Mouse (Mus musculus) erythroblast, embryonic 14.5 days (primary cell): ENCODE results near the gene Pcx. TPM values are rescaled to one million over a fixed set of nuclear protein-coding genes. Genes with fewer than 3 reads are reported as not detected.

Experiments
- H3K27me3 ChIP-seq: 2 replicates; pipeline ENCODE4 v1.6.1; 2012; ENCODE audit warnings: inconsistent platforms; ENCODE audit not compliant: control insufficient read depth
- H3K36me3 ChIP-seq: 2 replicates; pipeline ENCODE4 v1.6.1; 2012; ENCODE audit warnings: mild to moderate bottlenecking, inconsistent platforms; ENCODE audit not compliant: control insufficient read depth
- H3K4me1 ChIP-seq: 2 replicates; pipeline ENCODE4 v1.6.1; 2012; ENCODE audit warnings: inconsistent platforms; ENCODE audit not compliant: control insufficient read depth
- H3K4me3 ChIP-seq: replicated peaks from 2 replicates; pipeline ENCODE3; 2012; ENCODE audit warnings: moderate library complexity, mild to moderate bottlenecking, inconsistent platforms
- H3K9me3 ChIP-seq: 2 replicates; pipeline ENCODE4 v1.6.1; 2012; ENCODE audit warnings: low read length, inconsistent platforms, mixed read lengths; ENCODE audit not compliant: control insufficient read depth
- GATA1 ChIP-seq: IDR thresholded peaks from 2 replicates; pipeline ENCODE4 v1.6.1; 2012; ENCODE audit warnings: low read length, inconsistent platforms, mixed read lengths
- TAL1 ChIP-seq: IDR thresholded peaks from 3 replicates; pipeline ENCODE4 v1.6.1; 2012; ENCODE audit warnings: low read length, inconsistent platforms, mixed read lengths
- polyA plus RNA-seq: library from polyadenylated mRNA; stranded (reverse); fragments of >175 nt; gene quantifications from 2 replicates; pipeline ENCODE4 v1.2.3, GENCODE M21; 2012

Gene Pcx
- polyA plus RNA-seq, 1 experiment, result 18.7 TPM

DNA sequence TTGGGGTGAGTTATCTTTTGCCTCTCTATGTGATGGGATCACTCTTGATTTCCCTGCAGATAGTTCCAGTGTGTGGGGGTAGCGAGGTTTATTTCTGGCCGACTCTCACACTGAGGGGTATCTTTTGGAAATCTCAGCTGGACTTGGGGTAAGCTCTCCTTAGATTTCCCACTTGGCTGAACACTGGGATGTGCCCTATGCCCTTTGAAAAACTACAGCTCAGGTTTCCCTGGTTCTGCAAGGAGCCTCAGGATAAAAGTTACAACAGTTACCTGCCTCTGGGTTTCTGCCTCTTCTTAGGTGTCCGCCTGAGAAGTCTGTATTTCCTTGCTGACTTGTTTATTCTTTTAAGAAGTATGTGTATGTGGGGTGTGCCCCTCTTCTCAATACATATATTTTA, 30.7 kb downstream of the Pcx start:
- H3K9me3 ChIP-seq, result peaks cover 4% of the 10 kb centered on the region
- TF ChIP-seq TAL1 (no peak), GATA1 (no peak)
- no peaks in the 10 kb centered on the region for H3K27me3 ChIP-seq
- H3K4me1 ChIP-seq, result peaks cover 23% of the 10 kb centered on the region
- H3K4me3 ChIP-seq, result no peak overlapping the region
- H3K36me3 ChIP-seq, result peaks cover 36% of the 10 kb centered on the region

DNA sequence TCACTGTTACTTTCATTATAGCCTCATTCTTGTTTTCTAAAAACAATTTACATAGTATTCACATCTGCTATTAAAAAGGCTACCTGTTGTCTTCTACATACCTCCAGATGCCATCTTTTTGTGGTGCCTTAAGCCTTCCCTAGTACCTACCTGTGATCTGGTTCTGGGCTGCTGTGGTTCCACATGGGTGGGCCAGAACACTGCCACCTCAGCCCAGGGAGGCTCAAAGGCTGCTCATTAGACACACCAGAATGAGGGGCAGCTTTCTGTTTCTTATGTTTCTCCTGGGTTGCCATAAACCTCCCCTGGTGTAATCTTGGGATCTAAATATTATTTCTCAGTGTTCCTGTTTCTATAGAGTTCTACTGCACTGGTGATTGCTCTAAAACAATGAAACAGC, 31.8 kb downstream of the Pcx start:
- Histone ChIP-seq H3K4me3 (no peak overlapping the region), H3K36me3 (peaks cover 45% of the 10 kb centered on the region), H3K9me3 (peaks cover 4% of the 10 kb centered on the region), H3K27me3 (no peaks in the 10 kb centered on the region), H3K4me1 (peaks cover 27% of the 10 kb centered on the region)
- TF ChIP-seq TAL1, result no peak
- TF ChIP-seq GATA1, result no peak

- peaks cover 3% of the 10 kb centered on the region for H3K9me3 ChIP-seq
- peaks cover 31% of the 10 kb centered on the region for H3K4me1 ChIP-seq
- no peaks in the 10 kb centered on the region for H3K27me3 ChIP-seq
- no peak for TF ChIP-seq TAL1
- no peak for TF ChIP-seq GATA1
- H3K4me3 ChIP-seq, result no peak overlapping the region
- H3K36me3 ChIP-seq, result peaks cover 55% of the 10 kb centered on the region
These were observed 34.8 kb downstream of the Pcx start for GRCm38 (mm10) chr19:4545091-4545490.

DNA sequence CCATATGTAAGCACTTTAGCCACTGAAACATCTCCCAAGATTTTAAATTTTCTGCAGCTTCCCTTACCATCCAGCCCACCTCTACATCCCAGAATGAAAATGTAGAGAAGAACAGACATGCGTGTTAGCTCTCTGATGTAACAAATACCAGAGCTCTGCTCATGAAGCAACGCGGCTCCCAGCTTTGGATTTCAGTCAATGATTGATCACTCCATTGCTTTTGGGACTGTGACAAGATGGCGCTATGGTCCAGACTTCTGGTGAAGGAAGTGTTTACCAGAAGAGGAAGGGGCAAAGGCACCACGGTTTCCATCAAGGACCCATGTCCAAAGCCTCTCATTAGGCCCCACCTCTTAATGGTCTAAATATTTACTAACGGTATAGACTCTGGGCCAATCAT, 35.6 kb downstream of the Pcx start:
- Histone ChIP-seq H3K9me3 (no peaks in the 10 kb centered on the region), H3K36me3 (peaks cover 49% of the 10 kb centered on the region), H3K4me3 (no peak overlapping the region), H3K27me3 (no peaks in the 10 kb centered on the region), H3K4me1 (peaks cover 31% of the 10 kb centered on the region)
- TF ChIP-seq TAL1 (no peak), GATA1 (no peak)

GRCm38 (mm10) chr19:4547801-4548200, 37.5 kb downstream of the Pcx start:
- peaks cover 40% of the 10 kb centered on the region for H3K4me1 ChIP-seq
- H3K4me3 ChIP-seq, result no peak overlapping the region
- TF ChIP-seq TAL1, result no peak
- no peak for TF ChIP-seq GATA1
- H3K27me3 ChIP-seq, result no peaks in the 10 kb centered on the region
- no peaks in the 10 kb centered on the region for H3K9me3 ChIP-seq
- H3K36me3 ChIP-seq, result peaks cover 40% of the 10 kb centered on the region

GRCm38 (mm10) chr19:4548305-4548883, 38.1 kb downstream of the Pcx start:
- Histone ChIP-seq H3K36me3 (peaks cover 41% of the 10 kb centered on the region), H3K4me3 (no peak overlapping the region), H3K9me3 (no peaks in the 10 kb centered on the region), H3K4me1 (peaks cover 46% of the 10 kb centered on the region), H3K27me3 (no peaks in the 10 kb centered on the region)
- TF ChIP-seq GATA1 (no peak), TAL1 (no peak)

DNA sequence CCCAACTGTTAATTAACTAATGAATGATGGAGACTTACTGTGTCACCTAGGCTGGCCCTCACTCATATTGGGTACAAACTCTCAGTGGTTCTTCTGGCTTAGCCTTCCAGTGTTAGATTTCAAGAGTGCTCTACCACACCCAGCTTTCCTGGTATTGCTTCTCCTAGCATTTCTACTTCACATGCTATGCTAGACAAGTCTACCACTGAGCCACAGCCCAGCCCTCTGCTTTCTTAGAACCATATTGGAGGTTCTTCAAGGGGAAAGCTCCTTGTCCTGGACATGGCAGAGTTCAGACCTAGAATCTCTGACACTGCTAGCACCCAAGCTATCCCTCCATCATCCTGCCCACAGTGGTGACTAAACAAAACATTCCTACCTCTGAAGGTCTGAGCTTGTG, 44.0 kb downstream of the Pcx start:
- no peak for TF ChIP-seq TAL1
- no peak for TF ChIP-seq GATA1
- peaks cover 34% of the 10 kb centered on the region for H3K36me3 ChIP-seq
- H3K4me1 ChIP-seq, result peaks cover 77% of the 10 kb centered on the region
- no peaks in the 10 kb centered on the region for H3K9me3 ChIP-seq
- H3K4me3 ChIP-seq, result peak overlapping the region; percentile 5
- H3K27me3 ChIP-seq, result no peaks in the 10 kb centered on the region

GRCm38 (mm10) chr19:4555086-4555485, 44.8 kb downstream of the Pcx start:
- no peak for TF ChIP-seq TAL1
- Histone ChIP-seq H3K4me1 (peaks cover 85% of the 10 kb centered on the region), H3K4me3 (no peak overlapping the region), H3K9me3 (no peaks in the 10 kb centered on the region), H3K27me3 (no peaks in the 10 kb centered on the region), H3K36me3 (peaks cover 42% of the 10 kb centered on the region)

- H3K4me1 ChIP-seq, result peaks cover 99% of the 10 kb centered on the region
- H3K4me3 ChIP-seq, result no peak overlapping the region
- TF ChIP-seq TAL1 (no peak), GATA1 (no peak)
- H3K27me3 ChIP-seq, result no peaks in the 10 kb centered on the region
- peaks cover 55% of the 10 kb centered on the region for H3K36me3 ChIP-seq
- no peaks in the 10 kb centered on the region for H3K9me3 ChIP-seq
These were observed 46.5 kb downstream of the Pcx start for GRCm38 (mm10) chr19:4556787-4557186.
